Mouse (Mus musculus): ENCODE results near the gene Zcchc17.

- TF ChIP-seq CTCF (IDR thresholded peaks at IDR 0.05; ENCODE audit: extremely low read depth, insufficient read depth, insufficient read length, insufficient replicate concordance) (no peak), POLR2A (IDR thresholded peaks at IDR 0.05; ENCODE audit: low read depth, low read length) (no peak)
Observed at GRCm38 (mm10) chr4:130335867-130336266, 23.9 kb downstream of the Zcchc17 start.
